Mouse (Mus musculus) forebrain, embryonic 11.5 days (tissue): ENCODE measurements around the gene Pmpca. TPM values are rescaled to one million over a fixed set of nuclear protein-coding genes. Genes with fewer than 3 reads are reported as not detected.

Experiments used
- ATAC-seq: fragments of 200-750 bp; cut with Nextera tagmentation; replicated peaks from 2 replicates; pipeline ENCODE4 v1.8.0; 2017; ENCODE audit warnings: moderate TSS enrichment; ENCODE audit not compliant: low FRiP score
- DNase-seq: peaks from one replicate; pipeline ENCODE4 v3.0.0-alpha.2; 2017; ENCODE audit warnings: low spot score
- H3K27ac ChIP-seq: fragments of 300-500 bp; sonication (generic); 2 replicates; pipeline ENCODE4 v1.5.1; 2014; ENCODE audit warnings: low read depth, low read length
- H3K27me3 ChIP-seq: fragments of 300-500 bp; sonication (generic); 2 replicates; pipeline ENCODE4 v1.6.1; 2014; ENCODE audit warnings: mild to moderate bottlenecking, low read length, mixed read lengths; ENCODE audit not compliant: control insufficient read depth, insufficient read depth
- H3K36me3 ChIP-seq: fragments of 300-500 bp; sonication (generic); 2 replicates; pipeline ENCODE4 v1.6.1; 2014; ENCODE audit warnings: mild to moderate bottlenecking, low read length, moderate library complexity, mixed read lengths; ENCODE audit not compliant: control insufficient read depth, insufficient read depth
- H3K4me1 ChIP-seq: fragments of 300-500 bp; sonication (generic); replicated peaks from 2 replicates; pipeline ENCODE4 v1.6.1; 2014; ENCODE audit warnings: low read length, mixed read lengths; ENCODE audit not compliant: control insufficient read depth, insufficient read depth
- H3K4me2 ChIP-seq: fragments of 300-500 bp; sonication (generic); 2 replicates; pipeline ENCODE4 v1.6.1; 2014; ENCODE audit warnings: low read depth, mild to moderate bottlenecking, low read length, moderate library complexity, mixed read lengths; ENCODE audit not compliant: severe bottlenecking
- H3K4me3 ChIP-seq: fragments of 300-500 bp; sonication (generic); 2 replicates; pipeline ENCODE4 v1.5.1; 2014; ENCODE audit warnings: low read depth, low read length
- H3K9ac ChIP-seq: fragments of 300-500 bp; sonication (generic); 2 replicates; pipeline ENCODE4 v1.6.1; 2014; ENCODE audit warnings: low read length
- H3K9me3 ChIP-seq: fragments of 300-500 bp; sonication (generic); 2 replicates; pipeline ENCODE4 v1.6.1; 2016; ENCODE audit warnings: low read length, mixed read lengths; ENCODE audit not compliant: control insufficient read depth
- WGBS: fragments of 180-500 bp; shearing (Covaris S2); extraction: QIAGEN DNeasy Blood & Tissue Kit; methylation state at CpG from one replicate; pipeline ENCODE4 v1.1.7; 2014; 5-methylcytosine and 5-hydroxymethylcytosine counted together
- polyA plus RNA-seq: library from polyadenylated mRNA; unstranded; fragments of >200 nt; fragmentation: Nextera tagmentation; extraction: Ambion mirVana; gene quantifications from 2 replicates; pipeline ENCODE4 v1.2.1, GENCODE M21; 2014

Pmpca gene
- polyA plus RNA-seq, 1 experiment from 2014 or later, result 130 TPM

- H3K4me2 ChIP-seq, result no peak overlapping the region
- 77% methylated on average over 8 of the region's 8 CpGs for WGBS
- DNase-seq (no peak), ATAC-seq (no peak)
- H3K4me3 ChIP-seq, result no peak overlapping the region
- H3K4me1 ChIP-seq, result peaks cover 9% of the 10 kb centered on the region
- H3K9me3 ChIP-seq, result no peaks in the 10 kb centered on the region
- no peak overlapping the region for H3K9ac ChIP-seq
- H3K27me3 ChIP-seq, result no peaks in the 10 kb centered on the region
- no peak overlapping the region for H3K27ac ChIP-seq
- peaks cover 6% of the 10 kb centered on the region; the same call in 1 of the 2 replicates for H3K36me3 ChIP-seq
Observed at GRCm38 (mm10) chr2:26403306-26403705, 14.2 kb downstream of the Pmpca start.

DNA sequence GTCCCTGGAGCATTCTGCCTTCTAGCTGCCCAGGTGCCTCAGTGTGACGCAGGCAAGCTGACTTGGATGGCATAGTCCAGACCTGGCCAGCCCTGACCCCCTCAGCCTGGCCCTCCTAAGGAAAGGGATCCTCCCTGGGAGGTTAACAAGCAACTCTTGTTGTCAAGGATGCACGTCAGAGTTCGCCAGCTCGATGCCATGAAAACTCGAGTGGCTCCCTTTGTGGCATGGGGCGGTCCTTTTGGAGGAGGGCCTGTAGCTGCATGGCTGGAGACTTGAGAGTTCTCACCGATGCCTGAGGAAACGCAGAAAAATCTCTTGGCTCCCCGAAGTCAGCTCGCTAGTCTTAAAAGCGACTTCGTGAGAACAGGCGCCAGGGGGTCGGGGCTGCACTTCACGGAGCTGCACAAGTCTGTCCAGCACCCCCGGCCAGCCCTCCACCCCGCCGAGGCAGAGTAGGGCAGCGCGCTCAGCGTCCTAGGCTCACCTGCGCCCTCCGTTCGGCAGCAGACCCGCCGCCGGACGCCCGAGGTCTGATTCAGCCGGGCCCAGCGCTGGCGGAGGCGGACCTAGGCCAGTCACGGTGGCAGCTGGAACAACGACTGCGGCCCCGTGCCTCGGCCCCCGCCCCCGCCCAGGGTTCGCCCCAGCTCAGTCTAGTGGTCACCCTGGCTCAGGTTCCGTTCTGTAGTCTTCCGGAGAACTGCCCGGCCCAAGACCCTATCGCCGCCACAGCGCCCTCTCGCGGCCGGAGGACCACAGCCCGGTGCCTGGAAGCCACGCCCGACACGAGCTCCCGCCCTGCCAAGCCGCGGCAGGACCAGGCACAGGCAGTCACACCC is 19.6 kb downstream of the Pmpca start, which contains the start of gene Inpp5e:
TSS of gene Inpp5e (minus strand) at position 689 of the 842 bp plus-strand sequence.
- WGBS, result 1% methylated on average over 57 of the region's 57 CpGs
- Histone ChIP-seq H3K9me3 (no peaks in the 10 kb centered on the region), H3K27me3 (no peaks in the 10 kb centered on the region), H3K27ac (peak within 1 kb of the TSS; percentile 50; the same call in 1 of the 2 replicates), H3K4me2 (peak within 1 kb of the TSS; percentile 77), H3K4me3 (peak within 1 kb of the TSS; percentile 89), H3K36me3 (no peaks in the 10 kb centered on the region), H3K4me1 (peaks cover 10% of the 10 kb centered on the region), H3K9ac (peak within 1 kb of the TSS; percentile 94)
- DNase-seq (peak; percentile 99), ATAC-seq (peak; percentile 96)

- Histone ChIP-seq H3K36me3 (no peaks in the 10 kb centered on the region), H3K27ac (no peak overlapping the region), H3K4me2 (no peak overlapping the region), H3K9me3 (no peaks in the 10 kb centered on the region), H3K4me1 (peaks cover 10% of the 10 kb centered on the region), H3K27me3 (no peaks in the 10 kb centered on the region), H3K4me3 (no peak overlapping the region), H3K9ac (no peak overlapping the region)
- 65% methylated on average over 3 of the region's 3 CpGs for WGBS
- ATAC-seq, result 0 out of 2 replicates have a peak, but pooled peaks have one; percentile 16
- DNase-seq, result no peak
Observed at GRCm38 (mm10) chr2:26409362-26409761, 20.2 kb downstream of the Pmpca start.

- ATAC-seq (no peak), DNase-seq (no peak)
- 80% methylated on average over 5 of the region's 5 CpGs for WGBS
- Histone ChIP-seq H3K27me3 (no peaks in the 10 kb centered on the region), H3K4me1 (peaks cover 10% of the 10 kb centered on the region), H3K9me3 (no peaks in the 10 kb centered on the region), H3K4me2 (no peak overlapping the region), H3K4me3 (no peak overlapping the region), H3K27ac (no peak overlapping the region), H3K36me3 (no peaks in the 10 kb centered on the region; the same call in 1 of the 2 replicates), H3K9ac (no peak overlapping the region)
Observed at GRCm38 (mm10) chr2:26410091-26410490, 21.0 kb downstream of the Pmpca start.

- Histone ChIP-seq H3K27me3 (no peaks in the 10 kb centered on the region), H3K9ac (no peak overlapping the region), H3K4me1 (peaks cover 10% of the 10 kb centered on the region), H3K4me2 (no peak overlapping the region), H3K4me3 (no peak overlapping the region), H3K36me3 (no peaks in the 10 kb centered on the region; the same call in 1 of the 2 replicates), H3K9me3 (no peaks in the 10 kb centered on the region), H3K27ac (no peak overlapping the region)
- ATAC-seq (no peak), DNase-seq (no peak)
- WGBS, result 83% methylated on average over 4 of the region's 5 CpGs
Observed at GRCm38 (mm10) chr2:26410931-26411411, 21.8 kb downstream of the Pmpca start.

DNA sequence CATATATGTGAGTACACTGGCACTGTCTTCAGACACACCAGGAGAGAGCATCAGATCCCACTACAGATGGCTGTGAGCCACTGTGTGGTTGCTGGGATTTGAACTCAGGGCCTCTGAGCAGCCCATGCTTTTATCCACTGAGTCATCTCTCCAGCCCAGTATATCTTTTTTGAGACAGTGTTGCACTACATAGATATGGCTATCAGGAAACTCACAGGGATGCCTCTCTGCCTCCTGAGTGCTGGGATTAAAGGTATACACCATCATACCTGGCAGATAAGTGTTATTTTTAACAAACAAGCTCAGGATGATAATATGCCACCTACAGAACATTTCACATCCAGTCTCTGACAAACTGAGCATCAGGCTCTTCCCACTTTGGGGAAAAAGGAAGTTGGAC is 27.9 kb downstream of the Pmpca start:
- Histone ChIP-seq H3K9me3 (no peaks in the 10 kb centered on the region), H3K4me1 (no peaks in the 10 kb centered on the region), H3K9ac (no peak overlapping the region), H3K4me2 (no peak overlapping the region), H3K36me3 (no peaks in the 10 kb centered on the region; the same call in 1 of the 2 replicates), H3K27ac (no peak overlapping the region), H3K4me3 (no peak overlapping the region), H3K27me3 (no peaks in the 10 kb centered on the region)
- no peak for DNase-seq
- ATAC-seq, result no peak

DNA sequence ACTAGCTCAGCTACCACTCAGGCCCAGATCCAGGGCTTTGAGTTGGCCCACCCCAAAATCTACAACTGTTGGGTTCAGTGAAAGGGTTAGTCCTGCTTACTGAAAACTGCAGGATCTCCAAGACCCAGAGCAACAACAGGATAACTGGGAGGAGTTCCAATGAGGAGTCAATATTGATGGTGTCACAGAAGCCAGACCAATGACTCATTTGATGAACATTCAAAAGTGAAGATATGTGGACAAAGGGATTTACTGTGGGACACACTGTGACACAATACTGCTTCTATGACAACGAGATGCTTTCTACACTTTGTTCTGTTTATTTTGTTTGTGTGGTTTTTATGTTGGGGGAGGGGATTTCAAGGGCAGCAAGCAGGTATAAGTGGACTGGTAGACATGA is 29.0 kb downstream of the Pmpca start:
- ATAC-seq (no peak), DNase-seq (no peak)
- Histone ChIP-seq H3K27ac (no peak overlapping the region), H3K9ac (no peak overlapping the region), H3K4me1 (no peaks in the 10 kb centered on the region), H3K4me2 (no peak overlapping the region), H3K36me3 (peaks cover 7% of the 10 kb centered on the region; the same call in 1 of the 2 replicates), H3K9me3 (no peaks in the 10 kb centered on the region), H3K27me3 (no peaks in the 10 kb centered on the region), H3K4me3 (no peak overlapping the region)
- 97% methylated on average over 1 of the region's 1 CpGs for WGBS

DNA sequence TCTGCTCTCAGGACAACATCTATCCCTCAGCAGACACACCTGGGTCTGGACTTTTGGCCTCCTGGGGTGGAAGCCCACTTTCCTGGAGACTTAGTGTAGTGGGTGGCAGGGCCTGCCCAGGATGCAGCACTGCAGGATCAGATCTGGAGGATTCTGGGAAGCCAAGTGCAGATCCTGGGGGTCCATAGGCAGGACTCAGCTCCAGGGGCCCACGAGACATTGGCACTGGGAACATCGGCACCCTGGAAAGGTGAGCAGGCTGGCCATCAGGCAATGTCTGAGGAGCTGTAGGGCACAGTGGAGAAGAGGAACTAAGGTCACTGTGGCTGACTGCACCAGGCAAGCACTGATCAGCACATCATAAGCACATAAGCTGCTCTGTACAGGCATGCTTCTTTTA is 32.8 kb downstream of the Pmpca start:
- 91% methylated on average over 2 of the region's 2 CpGs for WGBS
- ATAC-seq, result no peak
- Histone ChIP-seq H3K9ac (no peak overlapping the region), H3K4me1 (no peaks in the 10 kb centered on the region), H3K36me3 (peaks cover 15% of the 10 kb centered on the region; the same call in 1 of the 2 replicates), H3K9me3 (no peaks in the 10 kb centered on the region), H3K4me3 (no peak overlapping the region), H3K27ac (no peak overlapping the region), H3K27me3 (no peaks in the 10 kb centered on the region), H3K4me2 (no peak overlapping the region)
- no peak for DNase-seq
